Mouse (Mus musculus): ENCODE results near the gene Ntn1. TPM values are rescaled to one million over a fixed set of nuclear protein-coding genes. Genes with fewer than 3 reads are reported as not detected.

Ntn1 gene
- polyA plus RNA-seq, 1 experiment from 2014 or later, result 6.8 TPM

DNA sequence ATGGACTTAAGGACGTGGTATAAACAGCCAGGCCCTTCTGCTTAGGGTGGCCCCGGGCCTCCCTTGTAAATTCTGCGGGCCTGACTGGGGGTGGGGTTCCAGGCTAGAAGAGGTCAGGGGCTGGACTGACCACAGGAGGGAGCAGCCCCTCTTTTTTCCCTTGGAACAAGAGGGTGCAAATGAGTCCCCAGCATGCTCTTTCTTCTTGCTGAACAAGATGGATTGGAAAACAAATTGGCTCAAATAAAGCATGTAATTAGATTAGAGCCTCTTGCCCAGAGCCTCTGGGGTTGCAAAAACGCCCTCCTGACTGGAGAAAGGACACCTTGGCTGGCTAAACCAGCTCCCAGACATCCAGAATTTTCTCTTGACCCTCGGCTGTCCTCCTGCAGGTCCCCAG is 160.9 kb downstream of the Ntn1 start:
- H3K27ac ChIP-seq, result no peak overlapping the region
- H3K9ac ChIP-seq, result no peak overlapping the region
- H3K36me3 ChIP-seq (ENCODE audit: poor library complexity, severe bottlenecking), result no peaks in the 10 kb centered on the region
- H3K4me3 ChIP-seq, result no peak overlapping the region
- 7% methylated on average over 5 of the region's 5 CpGs for WGBS
- H3K4me1 ChIP-seq, result peaks cover 16% of the 10 kb centered on the region
- no peak overlapping the region for H3K4me2 ChIP-seq
- H3K9me3 ChIP-seq (replicated peaks), result no peaks in the 10 kb centered on the region
- no peaks in the 10 kb centered on the region for H3K27me3 ChIP-seq
- no peak for ATAC-seq

DNA sequence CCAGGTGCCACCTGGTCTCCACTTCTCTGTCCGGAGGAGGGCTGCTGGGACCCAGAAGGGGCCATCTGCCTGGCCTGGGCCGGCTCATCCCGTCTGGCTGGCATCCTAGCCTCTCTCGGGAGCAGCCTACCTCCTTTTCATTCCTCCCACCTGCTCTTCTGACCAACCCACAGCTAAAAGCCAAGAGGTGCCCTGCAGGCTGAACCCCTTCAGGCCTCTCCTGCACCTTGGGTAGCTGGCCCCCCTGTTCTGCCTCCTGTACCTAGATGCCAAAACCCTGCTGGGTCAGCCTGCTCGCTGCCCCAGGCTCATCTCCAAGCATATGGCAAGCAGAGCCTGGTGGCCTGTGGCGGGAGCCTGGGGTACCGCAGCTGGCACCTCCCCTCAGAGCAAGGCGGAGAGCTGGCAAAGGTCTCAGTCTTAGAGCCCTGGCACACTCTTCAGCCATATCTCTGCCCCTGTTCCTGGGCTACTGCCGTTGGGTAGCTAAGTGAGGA is 167.1 kb downstream of the Ntn1 start:
- WGBS, result 85% methylated on average over 9 of the region's 9 CpGs
- no peaks in the 10 kb centered on the region for H3K27me3 ChIP-seq
- H3K4me1 ChIP-seq, result peaks cover 9% of the 10 kb centered on the region; the same call in 1 of the 2 replicates
- H3K36me3 ChIP-seq (ENCODE audit: poor library complexity, severe bottlenecking), result no peaks in the 10 kb centered on the region
- no peak overlapping the region for H3K9ac ChIP-seq
- no peak for ATAC-seq
- no peak overlapping the region for H3K4me3 ChIP-seq
- H3K27ac ChIP-seq, result no peak overlapping the region
- H3K4me2 ChIP-seq, result no peak overlapping the region
- H3K9me3 ChIP-seq (replicated peaks), result 0 out of 2 replicates have a peak, but pooled peaks cover 4% of the 10 kb centered on the region

DNA sequence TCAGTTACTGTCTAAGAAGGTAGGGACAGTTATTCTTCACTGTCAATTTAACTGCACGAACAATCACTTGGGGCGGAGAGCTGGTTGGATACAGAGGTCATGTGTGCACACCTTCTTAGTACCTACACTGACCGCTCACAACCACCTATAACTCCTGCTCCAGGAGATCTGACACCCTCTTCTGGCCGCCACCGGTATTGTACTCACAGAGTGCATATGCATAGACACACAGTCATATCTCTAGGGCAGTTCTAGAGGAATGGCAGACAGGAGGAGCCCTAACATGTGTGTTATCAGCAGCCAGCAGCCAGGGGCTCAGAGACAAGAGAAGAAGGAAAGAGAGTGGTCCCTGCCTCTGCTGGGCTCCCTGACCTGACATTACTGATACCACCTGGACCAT is 169.1 kb downstream of the Ntn1 start:
- WGBS, result 98% methylated on average over 5 of the region's 5 CpGs
- H3K9me3 ChIP-seq (replicated peaks), result 0 out of 2 replicates have a peak, but pooled peaks cover 4% of the 10 kb centered on the region
- no peak for ATAC-seq
- H3K36me3 ChIP-seq (ENCODE audit: poor library complexity, severe bottlenecking), result no peaks in the 10 kb centered on the region
- H3K4me1 ChIP-seq, result peaks cover 17% of the 10 kb centered on the region
- no peak overlapping the region for H3K4me2 ChIP-seq
- H3K9ac ChIP-seq, result no peak overlapping the region
- no peak overlapping the region for H3K4me3 ChIP-seq
- H3K27me3 ChIP-seq, result no peaks in the 10 kb centered on the region
- H3K27ac ChIP-seq, result no peak overlapping the region

DNA sequence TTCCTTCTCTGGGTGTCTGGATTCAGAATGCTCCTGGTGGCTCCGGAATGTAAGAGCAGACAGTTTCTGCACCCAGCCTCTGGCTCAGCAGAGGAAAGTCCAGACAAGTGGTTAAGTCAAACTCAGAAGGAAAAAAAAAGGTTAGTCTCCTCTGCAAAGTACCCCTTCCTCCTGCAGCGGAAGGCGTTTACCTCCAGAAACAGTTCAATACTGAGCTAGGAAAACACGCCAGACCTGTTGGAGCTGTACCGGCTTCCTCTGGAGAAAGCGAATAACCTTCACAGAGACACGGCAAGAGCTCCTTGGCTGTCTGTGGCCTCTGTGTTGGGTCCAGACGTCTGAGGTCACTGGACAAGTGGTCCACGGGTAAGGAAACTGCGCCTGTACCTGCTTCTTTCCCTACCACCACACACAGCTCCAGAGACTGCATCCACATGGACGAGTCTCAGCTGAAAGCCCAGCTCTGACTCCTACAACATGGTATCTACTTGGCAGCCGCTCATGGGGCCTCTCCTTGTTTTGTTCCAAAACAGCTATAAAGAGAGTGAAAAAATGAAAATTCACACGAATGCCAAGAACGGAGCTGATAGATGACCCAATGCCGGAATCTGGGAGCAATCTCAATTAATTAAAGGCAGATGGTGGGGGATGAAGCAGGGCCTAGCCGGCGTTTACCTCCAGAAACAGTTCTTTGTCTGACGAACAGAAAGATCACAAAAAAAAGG is 171.5 kb downstream of the Ntn1 start:
- Histone ChIP-seq H3K27me3 (no peaks in the 10 kb centered on the region), H3K9me3 (replicated peaks) (0 out of 2 replicates have a peak, but pooled peaks cover 4% of the 10 kb centered on the region), H3K27ac (no peak overlapping the region), H3K4me3 (no peak overlapping the region), H3K4me1 (peaks cover 20% of the 10 kb centered on the region), H3K36me3 (ENCODE audit: poor library complexity, severe bottlenecking) (no peaks in the 10 kb centered on the region), H3K4me2 (no peak overlapping the region), H3K9ac (no peak overlapping the region)
- no peak for ATAC-seq
- 54% methylated on average over 18 of the region's 18 CpGs for WGBS

DNA sequence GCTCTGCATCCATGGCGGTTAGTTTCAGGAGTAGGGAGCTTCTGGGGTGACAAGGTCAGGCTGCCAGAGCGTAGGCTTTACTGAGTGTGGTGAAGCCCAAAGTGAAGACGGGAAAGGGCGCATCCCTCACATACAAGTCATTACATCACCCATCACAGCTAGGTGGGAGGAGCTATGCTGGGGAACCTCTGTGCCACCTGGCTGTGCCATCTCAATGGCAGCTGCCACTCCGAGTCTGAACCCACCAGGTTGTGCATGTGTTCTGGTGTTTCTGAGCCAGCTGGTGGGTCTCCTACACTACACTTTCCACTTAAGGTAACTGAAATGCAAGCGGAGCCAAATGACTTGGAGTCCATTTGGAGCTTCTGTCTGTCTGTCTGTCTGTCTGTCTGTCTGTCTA is 172.8 kb downstream of the Ntn1 start:
- Histone ChIP-seq H3K4me2 (no peak overlapping the region), H3K27ac (no peak overlapping the region), H3K27me3 (no peaks in the 10 kb centered on the region), H3K36me3 (ENCODE audit: poor library complexity, severe bottlenecking) (no peaks in the 10 kb centered on the region), H3K9ac (no peak overlapping the region), H3K9me3 (replicated peaks) (0 out of 2 replicates have a peak, but pooled peaks cover 4% of the 10 kb centered on the region), H3K4me3 (no peak overlapping the region), H3K4me1 (peaks cover 27% of the 10 kb centered on the region)
- WGBS, result 88% methylated on average over 6 of the region's 6 CpGs
- ATAC-seq, result no peak

DNA sequence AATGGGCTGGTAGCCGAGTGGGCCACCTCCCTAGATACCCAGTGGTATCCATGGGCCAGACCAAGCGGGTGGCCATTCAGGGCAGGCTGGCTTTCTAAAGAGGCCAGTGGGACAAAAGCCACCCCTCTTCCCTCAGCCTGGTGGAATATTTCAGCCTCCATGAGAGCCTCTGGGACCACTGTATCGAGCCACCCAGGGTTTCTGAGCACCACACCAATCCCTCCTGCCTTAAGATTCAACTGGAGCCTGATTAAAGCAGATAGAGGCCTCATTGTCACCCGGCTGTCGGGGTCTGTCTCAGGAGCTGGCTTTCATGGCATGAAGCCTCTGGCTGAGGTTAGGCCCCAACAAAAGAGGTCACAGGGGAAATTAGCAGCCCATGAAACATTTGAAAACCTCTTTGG is 174.0 kb downstream of the Ntn1 start:
- Histone ChIP-seq H3K9ac (no peak overlapping the region), H3K36me3 (ENCODE audit: poor library complexity, severe bottlenecking) (no peaks in the 10 kb centered on the region), H3K4me2 (no peak overlapping the region), H3K9me3 (replicated peaks) (0 out of 2 replicates have a peak, but pooled peaks cover 3% of the 10 kb centered on the region), H3K27me3 (no peaks in the 10 kb centered on the region), H3K4me1 (peaks cover 27% of the 10 kb centered on the region), H3K27ac (no peak overlapping the region), H3K4me3 (no peak overlapping the region)
- no peak for ATAC-seq
- 12% methylated on average over 5 of the region's 5 CpGs for WGBS

DNA sequence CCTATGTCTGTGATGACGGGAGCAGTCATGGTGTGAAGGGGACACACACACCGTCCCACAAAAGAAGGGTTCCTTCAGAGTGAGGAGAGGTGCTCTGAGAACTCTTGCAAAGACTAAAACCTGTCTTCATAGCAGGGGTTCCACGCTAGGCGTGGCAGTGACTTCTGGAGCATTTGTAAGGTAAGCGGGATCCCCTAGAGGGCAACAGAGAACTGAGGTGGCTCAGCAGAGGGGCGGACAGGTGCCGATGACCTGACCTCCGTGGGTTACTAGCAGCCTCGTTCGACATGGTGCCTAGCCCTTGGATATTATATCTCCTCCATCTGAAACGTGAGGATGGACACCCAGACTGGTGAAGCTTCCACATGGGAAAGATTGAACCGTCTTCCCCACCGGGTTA is 177.5 kb downstream of the Ntn1 start:
- Histone ChIP-seq H3K4me2 (no peak overlapping the region), H3K4me1 (peaks cover 18% of the 10 kb centered on the region; the same call in 1 of the 2 replicates), H3K36me3 (ENCODE audit: poor library complexity, severe bottlenecking) (no peaks in the 10 kb centered on the region), H3K9ac (no peak overlapping the region), H3K9me3 (replicated peaks) (no peaks in the 10 kb centered on the region), H3K4me3 (no peak overlapping the region), H3K27me3 (0 out of 2 replicates have a peak, but pooled peaks cover 2% of the 10 kb centered on the region), H3K27ac (no peak overlapping the region)
- ATAC-seq, result no peak
- 76% methylated on average over 13 of the region's 13 CpGs for WGBS

DNA sequence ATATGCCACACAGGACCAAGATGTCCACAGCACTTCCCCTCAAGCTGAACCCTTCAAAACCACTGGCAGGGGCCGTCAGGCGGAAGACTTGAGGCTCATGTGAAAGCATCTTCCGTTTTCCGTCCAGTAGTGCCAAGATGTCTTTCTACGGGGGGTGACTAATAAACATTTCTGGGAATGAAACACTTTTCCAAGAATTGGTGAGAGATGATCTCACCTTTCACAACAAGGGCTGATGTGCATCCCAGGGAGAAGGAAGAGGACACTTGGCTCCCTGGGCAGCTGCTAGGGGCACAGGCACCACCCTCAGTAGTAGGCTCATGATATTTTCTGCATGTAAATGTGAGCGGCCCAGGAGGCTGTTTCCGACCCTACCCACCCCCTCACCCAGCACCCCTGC is 178.4 kb downstream of the Ntn1 start:
- Histone ChIP-seq H3K4me3 (no peak overlapping the region), H3K4me2 (no peak overlapping the region), H3K27me3 (0 out of 2 replicates have a peak, but pooled peaks cover 2% of the 10 kb centered on the region), H3K27ac (no peak overlapping the region), H3K4me1 (peaks cover 17% of the 10 kb centered on the region; the same call in 1 of the 2 replicates), H3K36me3 (ENCODE audit: poor library complexity, severe bottlenecking) (no peaks in the 10 kb centered on the region), H3K9me3 (replicated peaks) (no peaks in the 10 kb centered on the region), H3K9ac (no peak overlapping the region)
- 94% methylated on average over 7 of the region's 7 CpGs for WGBS
- ATAC-seq, result no peak

DNA sequence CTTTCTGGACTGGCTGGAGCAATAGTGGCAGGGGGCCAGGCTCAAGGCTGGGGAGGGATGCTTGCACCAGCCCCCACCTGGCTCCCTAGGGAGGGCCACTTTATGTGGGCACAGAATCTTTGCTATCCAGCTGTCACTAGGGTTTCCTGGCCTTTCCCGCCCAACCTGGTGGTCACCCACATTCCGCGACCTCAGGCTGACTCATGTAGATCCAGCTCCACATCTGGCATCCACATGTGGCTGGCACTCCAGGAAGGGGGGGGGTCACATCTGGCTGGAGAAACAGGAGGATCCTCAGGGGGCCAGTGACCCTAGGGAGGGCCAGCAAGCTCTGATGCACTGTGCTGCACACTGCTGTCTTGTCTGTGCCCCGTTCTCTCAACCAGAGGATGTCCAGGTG is 179.9 kb downstream of the Ntn1 start:
- Histone ChIP-seq H3K4me3 (no peak overlapping the region), H3K4me1 (peaks cover 21% of the 10 kb centered on the region), H3K4me2 (no peak overlapping the region), H3K9ac (no peak overlapping the region), H3K27ac (no peak overlapping the region), H3K27me3 (0 out of 2 replicates have a peak, but pooled peaks cover 2% of the 10 kb centered on the region), H3K36me3 (ENCODE audit: poor library complexity, severe bottlenecking) (no peaks in the 10 kb centered on the region), H3K9me3 (replicated peaks) (no peaks in the 10 kb centered on the region)
- 85% methylated on average over 4 of the region's 4 CpGs for WGBS
- no peak for ATAC-seq

DNA sequence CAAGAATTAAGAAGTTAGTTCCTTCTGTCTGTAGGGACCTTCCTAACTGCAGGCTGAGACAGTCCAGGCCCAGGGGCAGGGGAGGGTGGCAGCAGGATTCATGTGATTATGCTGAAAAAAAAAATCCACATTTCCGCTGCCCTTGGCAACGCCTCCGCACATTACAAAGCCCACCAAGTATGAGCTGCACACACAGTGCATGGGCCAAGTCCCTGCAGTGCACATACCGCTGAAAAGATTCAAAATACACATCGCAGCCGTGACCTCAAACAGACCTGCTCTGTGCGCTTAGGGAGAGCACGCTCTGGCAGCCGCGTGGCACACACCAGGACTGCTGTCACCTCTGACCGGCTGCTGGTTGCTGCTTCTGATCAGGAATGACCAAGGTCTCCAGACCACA is 184.6 kb downstream of the Ntn1 start:
- H3K4me2 ChIP-seq, result no peak overlapping the region
- H3K27me3 ChIP-seq, result no peaks in the 10 kb centered on the region
- 62% methylated on average over 11 of the region's 11 CpGs for WGBS
- peak overlapping the region; percentile 84 for H3K27ac ChIP-seq
- H3K4me1 ChIP-seq, result peaks cover 31% of the 10 kb centered on the region
- 0 out of 2 replicates have a peak, but pooled peaks cover 5% of the 10 kb centered on the region for H3K36me3 ChIP-seq (ENCODE audit: poor library complexity, severe bottlenecking)
- no peaks in the 10 kb centered on the region for H3K9me3 ChIP-seq (replicated peaks)
- ATAC-seq, result peak; percentile 46; the same call in 1 of the 2 replicates
- H3K4me3 ChIP-seq, result no peak overlapping the region
- H3K9ac ChIP-seq, result no peak overlapping the region

DNA sequence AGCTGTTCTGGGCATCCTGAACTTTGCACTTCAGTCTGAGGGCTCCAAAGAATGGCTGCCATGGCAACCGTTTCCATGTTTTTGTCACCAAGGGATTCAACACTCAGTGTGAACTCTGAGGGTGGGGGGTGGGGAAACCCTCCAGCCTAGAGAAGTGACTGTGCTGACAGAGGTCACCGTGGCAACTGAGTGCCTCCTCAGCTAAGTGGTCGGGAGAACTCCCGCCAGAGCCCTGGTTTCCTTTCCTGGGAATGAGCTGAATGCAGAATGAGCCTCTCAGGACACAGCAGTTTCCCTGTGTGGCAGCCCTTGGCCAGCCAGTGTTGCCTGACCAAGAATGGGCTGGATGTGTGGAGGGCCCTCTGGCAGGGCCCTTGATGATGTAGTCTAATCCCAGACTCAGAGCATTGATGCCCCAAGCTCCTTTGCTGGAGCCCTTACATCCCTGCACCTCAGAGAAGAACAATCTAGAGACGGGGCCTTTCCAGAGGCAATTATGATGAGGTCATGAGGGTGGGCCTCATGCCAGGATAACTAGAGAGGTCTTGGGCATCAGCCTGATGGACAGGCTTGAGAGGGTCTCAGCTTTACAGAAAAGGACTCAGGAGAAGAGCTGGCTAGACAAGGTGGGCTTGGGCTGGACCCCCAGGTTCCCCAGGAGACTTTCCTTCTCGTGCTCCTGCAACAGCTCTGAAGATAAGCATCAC is 185.3 kb downstream of the Ntn1 start:
- Histone ChIP-seq H3K4me1 (peaks cover 31% of the 10 kb centered on the region), H3K4me2 (peak overlapping the region; percentile 28; the same call in 1 of the 2 replicates), H3K27ac (peak overlapping the region; percentile 84), H3K4me3 (no peak overlapping the region), H3K9ac (0 out of 2 replicates have a peak overlapping the region, but pooled peaks have one; percentile 8), H3K27me3 (no peaks in the 10 kb centered on the region), H3K9me3 (replicated peaks) (no peaks in the 10 kb centered on the region), H3K36me3 (ENCODE audit: poor library complexity, severe bottlenecking) (peaks cover 5% of the 10 kb centered on the region; the same call in 1 of the 2 replicates)
- 11% methylated on average over 6 of the region's 6 CpGs for WGBS
- ATAC-seq, result peak; percentile 72

Data from forebrain, embryonic 13.5 days (tissue).